Comparison of ENCODE assay signal across 7 mouse cellular contexts in genomic region chr8:57486491-57487440, GRCm38 (mm10). TPM values are rescaled to one million over a fixed set of nuclear protein-coding genes. Genes with fewer than 3 reads are reported as not detected.
DNase-seq lines count a peak whose midpoint lies in the region; ATAC-seq and TF ChIP-seq lines count a peak whose summit lies in the region.

No protein-coding gene starts in this region.

- no peak for TF ChIP-seq CTCF in gastrocnemius, adult 2 months (IDR thresholded peaks at IDR 0.05)

- H3K9me3 ChIP-seq in limb, embryonic 10.5 days (replicated peaks), result no peaks in the 10 kb centered on the region
- no peaks in the 10 kb centered on the region for H3K9me3 ChIP-seq in midbrain, embryonic 10.5 days (replicated peaks)

- intact Hi-C loops in gastrocnemius, adult 2 months (cut with DNase I), result loop anchor here (2.0 to 5.0 kb wide), 2 partner anchors 18 to 41 kb away; no protein-coding TSS in a partner anchor

- no peaks in the 10 kb centered on the region for H3K27me3 ChIP-seq in limb, embryonic 10.5 days (ENCODE audit: low read depth, poor library complexity, severe bottlenecking)
- H3K27me3 ChIP-seq in midbrain, embryonic 10.5 days (ENCODE audit: low read depth, poor library complexity, severe bottlenecking), result no peaks in the 10 kb centered on the region

- WGBS in limb, embryonic 10.5 days, result under 1% methylated on average over 54 of the region's 54 CpGs
- under 1% methylated on average over 54 of the region's 54 CpGs for WGBS in midbrain, embryonic 10.5 days

- H3K36me3 ChIP-seq in limb, embryonic 10.5 days, result peaks cover 39% of the 10 kb centered on the region
- H3K36me3 ChIP-seq in midbrain, embryonic 10.5 days, result peaks cover 37% of the 10 kb centered on the region

- peak overlapping the region; percentile 94 for H3K4me3 ChIP-seq in gastrocnemius, adult 2 months
- peak overlapping the region; percentile 96 for H3K4me3 ChIP-seq in limb, embryonic 10.5 days
- peak overlapping the region; percentile 97 for H3K4me3 ChIP-seq in midbrain, embryonic 10.5 days

- peak overlapping the region; percentile 97 for H3K27ac ChIP-seq in gastrocnemius, adult 2 months
- H3K27ac ChIP-seq in limb, embryonic 10.5 days, result peak overlapping the region; percentile 98
- peak overlapping the region; percentile 95 for H3K27ac ChIP-seq in midbrain, embryonic 10.5 days (replicated peaks)

- DNase-seq in adrenal gland, adult (ENCODE audit: inconsistent age in 2 of 2, low spot score in 1 of 2), result peak; percentile 67 to 89
- peak; percentile 59 for DNase-seq in gastrocnemius, adult 2 months
- peak; percentile 78 for DNase-seq in limb, embryonic 10.5 days (ENCODE audit: low spot score)
- DNase-seq in midbrain, embryonic 10.5 days (ENCODE audit: low spot score), result peak; percentile 74
- DNase-seq in right cerebral cortex, postnatal 4 days, result peak; percentile 54

- peaks cover 8% of the 10 kb centered on the region for H3K4me1 ChIP-seq in limb, embryonic 10.5 days
- peaks cover 16% of the 10 kb centered on the region for H3K4me1 ChIP-seq in midbrain, embryonic 10.5 days

- ATAC-seq in common myeloid progenitor, adult 5-6 weeks (replicated peaks; ENCODE audit: low read depth, poor library complexity, severe bottlenecking), result peak; percentile 16
- peak; percentile 10 for ATAC-seq in inflammation-experienced regulatory T-cells, adult 6 months

RNA-seq across cellular contexts. Expression of gene Sap30, which starts 0.9 kb away (rescaled TPM):
- total RNA-seq in common myeloid progenitor, adult 5-6 weeks (2017), result 68.9 and 70.1 TPM in 2 replicates
- total RNA-seq in gastrocnemius, adult 2 months (2021), result 10 to 100 TPM; 10.0 to 21.1 TPM
- 1 to 10 TPM in 1 of 3 experiments, under 1 TPM in 1, not detected in 1; 0.39 to 2.6 TPM for polyA plus RNA-seq in inflammation-experienced regulatory T-cells, adult 6 months (2017; shearing (Covaris generic))
- 76.5 and 82.9 TPM in 2 replicates for polyA plus RNA-seq in limb, embryonic 10.5 days (2016; fragmentation: Nextera tagmentation; extraction: Ambion mirVana)
- polyA plus RNA-seq in midbrain, embryonic 10.5 days (2016; fragmentation: Nextera tagmentation; extraction: Ambion mirVana), result 78.9 and 86.9 TPM in 2 replicates

RNA-seq across cellular contexts. Expression of gene Hmgb2, which starts 24.9 kb away (rescaled TPM):
- 391 and 402 TPM in 2 replicates for total RNA-seq in common myeloid progenitor, adult 5-6 weeks (2017)
- 1 to 10 TPM; 2.8 to 3.2 TPM for total RNA-seq in gastrocnemius, adult 2 months (2021)
- polyA plus RNA-seq in inflammation-experienced regulatory T-cells, adult 6 months (2017; shearing (Covaris generic)), result 1,000 to 10,000 TPM in 1 of 3 experiments, 100 to 1,000 TPM in 2; 206 to 1,205 (median 248) TPM
- 497 and 548 TPM in 2 replicates for polyA plus RNA-seq in limb, embryonic 10.5 days (2016; fragmentation: Nextera tagmentation; extraction: Ambion mirVana)
- 599 and 633 TPM in 2 replicates for polyA plus RNA-seq in midbrain, embryonic 10.5 days (2016; fragmentation: Nextera tagmentation; extraction: Ambion mirVana)

RNA-seq across cellular contexts. Expression of gene Scrg1, which starts 31.0 kb away (rescaled TPM):
- total RNA-seq in common myeloid progenitor, adult 5-6 weeks (2017), result not detected in 2 replicates
- total RNA-seq in gastrocnemius, adult 2 months (2021), result not detected
- not detected for polyA plus RNA-seq in inflammation-experienced regulatory T-cells, adult 6 months (2017; shearing (Covaris generic))
- polyA plus RNA-seq in limb, embryonic 10.5 days (2016; fragmentation: Nextera tagmentation; extraction: Ambion mirVana), result not detected in 2 replicates
- 0.35 TPM in 1 of 2 replicates, not detected in the other for polyA plus RNA-seq in midbrain, embryonic 10.5 days (2016; fragmentation: Nextera tagmentation; extraction: Ambion mirVana)

Comparison
In these comparisons a context has a peak if more than half of its experiments do, and no peak if none do; other contexts are left out.
1. Peak in every context shown above with its lines: DNase-seq, ATAC-seq, H3K4me3 ChIP-seq and H3K27ac ChIP-seq.
2. RNA of gene Sap30, which starts 0.9 kb away (polyA plus RNA-seq): 78.9 to 86.9 TPM in midbrain, embryonic 10.5 days and 76.5 to 82.9 TPM in limb, embryonic 10.5 days; 0.39 to 2.6 TPM in inflammation-experienced regulatory T-cells, adult 6 months; every median in the first group is over 10 times any median in the second.